Mouse (Mus musculus): ENCODE results near the gene D3Ertd254e.

DNA sequence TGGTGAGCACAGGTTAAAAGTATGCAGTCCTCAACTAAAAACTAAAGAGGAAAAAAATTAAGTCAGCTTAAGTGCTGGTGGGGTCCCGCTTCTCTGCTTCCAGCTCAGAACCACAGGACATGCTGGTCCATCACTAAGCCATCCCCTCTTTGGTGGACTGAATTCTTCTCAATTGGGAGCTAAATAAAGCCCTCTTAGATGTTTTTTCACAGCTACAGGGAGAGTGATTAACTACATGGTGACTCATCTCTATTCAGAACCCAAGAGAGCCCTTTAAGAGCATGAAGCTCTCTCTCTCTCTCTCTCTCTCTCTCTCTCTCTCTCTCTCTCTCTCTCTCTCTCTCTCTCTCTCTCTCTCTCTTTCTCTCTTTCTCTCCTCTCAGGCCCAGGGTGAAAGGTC, 20.5 kb downstream of the D3Ertd254e start:
- TF ChIP-seq CTCF (IDR thresholded peaks at IDR 0.05; ENCODE audit: insufficient read depth, low read length) (no peak), POLR2A (IDR thresholded peaks at IDR 0.05; ENCODE audit: borderline replicate concordance, extremely low read depth, low read depth, low read length) (no peak)
